Mouse (Mus musculus) heart, embryonic 13.5 days (tissue): ENCODE data around the gene Stx19. TPM values are rescaled to one million over a fixed set of nuclear protein-coding genes. Genes with fewer than 3 reads are reported as not detected.

Source experiments
- microRNA-seq: library from miRNA; unstranded; fragments of <30 nt; microRNA quantifications from one replicate; pipeline ENCODE4, GENCODE M21; 2016
- polyA plus RNA-seq: library from polyadenylated mRNA; unstranded; fragments of >200 nt; fragmentation: Nextera tagmentation; extraction: Ambion mirVana; gene quantifications from 2 replicates; pipeline ENCODE4 v1.2.1, GENCODE M21; 2015

Stx19 gene
- polyA plus RNA-seq, 1 experiment from 2014 or later, result 0.13 TPM

Small RNA genes lying within 50 kb of the gene (microRNA-seq; reads per million reads assigned to microRNA genes)
- gene Gm25986, result not detected

Other genes with a start within 250 kb of the Stx19 start
- gene Nsun3, start 27.9 kb upstream of the Stx19 start, polyA plus RNA-seq, result 5.5 and 6.3 TPM in 2 replicates
- 10.4 and 10.6 TPM in 2 replicates for gene Arl13b, start 32.4 kb downstream of the Stx19 start, polyA plus RNA-seq
- gene Pros1, start 39.6 kb downstream of the Stx19 start, polyA plus RNA-seq, result 15.0 and 16.0 TPM in 2 replicates